Mouse (Mus musculus) olfactory bulb, adult 2 months (tissue): ENCODE results near the gene Stub1. TPM values are rescaled to one million over a fixed set of nuclear protein-coding genes. Genes with fewer than 3 reads are reported as not detected.

ENCODE experiments used
- H3K27ac ChIP-seq: fragments of 200-500 bp; 2 replicates; pipeline ENCODE4 v1.5.1; 2012; ENCODE audit warnings: low read depth, low read length; ENCODE audit not compliant: insufficient read depth
- H3K4me1 ChIP-seq: fragments of 200-500 bp; 2 replicates; pipeline ENCODE4 v1.6.1; 2012; ENCODE audit warnings: low read length; ENCODE audit not compliant: control insufficient read depth, insufficient read depth
- H3K4me3 ChIP-seq: fragments of 200-500 bp; 2 replicates; pipeline ENCODE4 v1.5.1; 2012; ENCODE audit warnings: mild to moderate bottlenecking, low read depth, low read length, moderate library complexity; ENCODE audit not compliant: insufficient read depth
- CTCF ChIP-seq: fragments of 200-500 bp; IDR thresholded peaks from 2 replicates; pipeline ENCODE4 v1.5.1; 2012; ENCODE audit warnings: low read depth, mild to moderate bottlenecking, low read length, moderate library complexity; ENCODE audit not compliant: insufficient read depth
- POLR2A ChIP-seq: fragments of 200-500 bp; IDR thresholded peaks from 2 replicates; pipeline ENCODE4 v1.6.1; 2012; ENCODE audit warnings: mild to moderate bottlenecking, low read depth, low read length, moderate library complexity; ENCODE audit not compliant: insufficient read depth
- WGBS: fragments of 180-500 bp; shearing (Covaris S2); methylation state at CpG from one replicate; pipeline ENCODE4 v1.1.7; 2018; 5-methylcytosine and 5-hydroxymethylcytosine counted together
- polyA plus RNA-seq: library from polyadenylated mRNA; stranded (reverse); fragments of >200 nt; gene quantifications from 2 replicates; pipeline ENCODE4 v1.2.4, GENCODE M21; 2012; ENCODE audit warnings: low replicate concordance; ENCODE audit not compliant: missing spikeins, insufficient read depth, insufficient read length

Gene Stub1
- polyA plus RNA-seq, 1 experiment, result not detected

GRCm38 (mm10) chr17:25802825-25803517 lies 30.2 kb downstream of the Stub1 start:
- H3K27ac ChIP-seq, result peak overlapping the region; percentile 99
- TF ChIP-seq POLR2A, result no peak
- no peak for TF ChIP-seq CTCF
- peaks cover 17% of the 10 kb centered on the region for H3K4me1 ChIP-seq
- 6% methylated on average over 10 of the region's 10 CpGs for WGBS
- H3K4me3 ChIP-seq, result peak overlapping the region; percentile 34

DNA sequence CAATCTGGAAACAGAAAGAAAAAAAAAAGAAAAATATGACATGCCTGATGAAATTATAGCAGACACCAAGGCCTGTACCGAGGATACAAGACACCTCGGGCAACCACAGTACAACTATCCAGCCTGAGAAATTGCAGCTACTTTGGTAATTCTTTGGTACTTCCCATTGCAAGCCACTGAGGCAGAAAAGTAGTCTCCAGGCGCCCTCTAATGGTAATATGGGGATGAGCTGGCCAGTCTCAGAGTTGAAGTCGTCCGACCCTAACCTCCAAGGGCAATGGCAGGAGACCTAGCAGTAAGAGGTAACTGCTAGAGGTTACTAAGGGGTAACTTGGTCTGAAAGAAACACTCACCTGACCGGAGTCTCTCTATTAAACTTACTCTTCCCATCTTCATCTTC lies 32.2 kb downstream of the Stub1 start:
- Histone ChIP-seq H3K4me1 (peaks cover 22% of the 10 kb centered on the region), H3K27ac (no peak overlapping the region), H3K4me3 (no peak overlapping the region)
- WGBS, result 6% methylated on average over 6 of the region's 6 CpGs
- TF ChIP-seq CTCF, result no peak
- no peak for TF ChIP-seq POLR2A

DNA sequence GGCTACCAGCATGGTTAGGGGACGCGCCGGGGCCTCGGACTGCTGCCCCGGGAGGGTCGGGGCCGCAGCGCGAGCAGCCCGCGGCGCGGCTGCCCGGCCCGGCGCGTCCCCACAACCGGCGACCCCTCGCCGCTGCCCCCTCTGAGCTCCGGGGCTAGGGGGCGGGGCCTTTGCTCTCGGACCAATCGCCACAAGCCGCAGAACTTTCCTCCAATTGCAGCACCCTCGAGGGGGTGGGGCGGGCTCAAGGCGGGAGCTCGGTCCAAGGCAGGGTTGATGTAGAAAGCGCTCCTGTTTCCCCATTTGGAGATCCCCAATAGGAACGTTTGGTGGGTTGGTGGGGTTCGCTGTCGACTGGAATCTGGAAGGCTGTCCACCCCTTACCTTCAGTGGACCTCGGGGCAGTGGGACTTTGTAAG lies 36.2 kb downstream of the Stub1 start, which contains the start of gene Metrn:
Metrn (minus strand) TSS at position 186 of the 419 bp plus-strand sequence.
- H3K4me1 ChIP-seq, result peaks cover 31% of the 10 kb centered on the region
- TF ChIP-seq POLR2A, result no peak
- TF ChIP-seq CTCF, result no peak
- H3K27ac ChIP-seq, result peak within 1 kb of the TSS; percentile 73
- WGBS, result under 1% methylated on average over 35 of the region's 35 CpGs
- H3K4me3 ChIP-seq, result peak within 1 kb of the TSS; percentile 54

- WGBS, result 15% methylated on average over 37 of the region's 37 CpGs
- peak overlapping the region; percentile 54 for H3K4me3 ChIP-seq
- TF ChIP-seq CTCF (no peak), POLR2A (no peak)
- H3K27ac ChIP-seq, result peak overlapping the region; percentile 73
- peaks cover 35% of the 10 kb centered on the region for H3K4me1 ChIP-seq
Observed at GRCm38 (mm10) chr17:25796211-25796771, 36.9 kb downstream of the Stub1 start.

DNA sequence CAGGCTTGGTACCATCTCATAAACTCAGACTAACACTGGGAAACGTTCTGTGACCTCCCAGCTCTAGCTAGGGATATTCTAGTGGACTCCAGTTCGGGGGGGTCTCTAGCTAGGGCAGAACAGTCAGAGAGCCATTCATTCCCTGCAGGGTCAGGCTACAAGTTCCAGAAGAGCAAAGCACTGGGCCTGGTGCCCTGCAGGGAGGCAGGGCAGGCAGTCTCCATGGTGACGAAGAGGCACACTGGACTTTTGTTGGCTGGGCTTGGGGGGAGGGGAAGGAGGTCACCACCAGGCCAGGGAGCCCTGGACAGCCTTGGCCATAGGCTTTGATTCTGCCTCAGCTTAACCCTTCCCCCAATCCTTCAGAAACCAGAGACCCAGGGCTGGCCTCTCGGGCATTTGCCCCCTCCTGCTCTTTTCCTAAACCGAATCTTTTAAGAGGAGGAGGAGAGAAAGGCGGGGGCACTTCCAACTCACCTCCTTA lies 37.6 kb downstream of the Stub1 start, which contains the start of gene AC134908.4:
AC134908.4 (minus strand) TSS at position 51 of the 484 bp plus-strand sequence.
- H3K4me3 ChIP-seq, result peak within 1 kb of the TSS; percentile 54
- peaks cover 39% of the 10 kb centered on the region for H3K4me1 ChIP-seq
- peak within 1 kb of the TSS; percentile 73 for H3K27ac ChIP-seq
- 40% methylated on average over 6 of the region's 6 CpGs for WGBS
- TF ChIP-seq CTCF, result no peak
- TF ChIP-seq POLR2A, result no peak

GRCm38 (mm10) chr17:25794998-25795397 lies 38.2 kb downstream of the Stub1 start:
- peak overlapping the region; percentile 17 for H3K4me3 ChIP-seq

DNA sequence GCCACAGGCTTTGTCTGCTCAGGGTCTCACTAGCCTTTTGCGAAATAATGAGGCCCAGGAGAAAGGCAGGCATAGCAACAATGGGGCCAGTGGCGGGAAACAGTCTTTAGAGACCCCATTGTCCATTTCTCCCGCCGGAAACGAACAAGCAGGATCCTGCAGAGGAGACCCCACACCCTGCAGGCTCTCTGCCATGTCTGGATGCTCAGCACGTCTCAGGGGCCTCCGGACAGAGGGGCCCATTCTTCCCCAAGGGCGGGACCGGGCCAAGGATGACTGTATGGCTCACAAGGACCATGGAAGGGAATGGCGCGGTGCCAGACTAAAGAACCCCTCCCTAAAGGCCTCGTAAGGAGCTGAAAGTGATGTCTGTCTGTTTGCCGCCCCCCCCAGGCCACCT lies 39.0 kb downstream of the Stub1 start:
- WGBS, result 20% methylated on average over 13 of the region's 13 CpGs
- Histone ChIP-seq H3K4me1 (peaks cover 41% of the 10 kb centered on the region), H3K4me3 (no peak overlapping the region), H3K27ac (no peak overlapping the region)
- TF ChIP-seq POLR2A (no peak), CTCF (no peak)

More at GRCm38 (mm10) chr17:25794998-25795397, 38.2 kb downstream of the Stub1 start:
- TF ChIP-seq CTCF (no peak), POLR2A (no peak)
- Histone ChIP-seq H3K27ac (peak overlapping the region; percentile 70), H3K4me1 (peaks cover 41% of the 10 kb centered on the region)
- 52% methylated on average over 17 of the region's 17 CpGs for WGBS

DNA sequence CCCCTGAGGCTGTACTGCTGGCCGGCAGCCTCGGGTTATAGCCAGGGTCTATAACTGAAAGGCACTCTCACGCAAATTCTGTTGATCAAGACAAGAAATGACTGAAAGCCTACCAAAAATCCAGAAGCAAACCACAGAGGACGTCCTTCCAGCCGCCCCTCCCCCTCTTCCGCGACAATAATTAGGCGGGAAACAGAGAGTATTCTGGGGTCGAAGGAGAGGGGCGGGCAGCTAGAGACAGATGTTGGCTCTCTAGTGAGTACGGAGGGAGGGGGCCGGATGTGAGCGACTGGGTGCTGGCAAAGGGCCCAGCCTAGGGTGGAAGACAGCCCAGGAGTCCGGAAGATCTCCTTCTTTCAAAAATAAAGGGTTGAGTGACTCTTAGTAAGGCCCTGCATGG lies 40.6 kb downstream of the Stub1 start, which contains the start of gene Fam173a:
Fam173a (minus strand) TSS at position 287 of the 400 bp plus-strand sequence.
- H3K4me1 ChIP-seq, result peaks cover 41% of the 10 kb centered on the region
- H3K27ac ChIP-seq, result peak within 1 kb of the TSS; percentile 98
- under 1% methylated on average over 14 of the region's 14 CpGs for WGBS

More for the DNA sequence above, 40.6 kb downstream of the Stub1 start, which contains the start of gene Fam173a:
- H3K4me3 ChIP-seq, result peak within 1 kb of the TSS; percentile 84
- no peak for TF ChIP-seq POLR2A
- no peak for TF ChIP-seq CTCF
